Mouse (Mus musculus) hindbrain, embryonic 16.5 days (tissue): ENCODE measurements around the gene Desi1. TPM values are rescaled to one million over a fixed set of nuclear protein-coding genes. Genes with fewer than 3 reads are reported as not detected.
A peak's percentile ranks its signal among the peaks of the same experiment; 100 is the strongest.

Experiments
- ATAC-seq: fragments of 200-750 bp; cut with Nextera tagmentation; 2 replicates; pipeline ENCODE4 v1.8.0; 2017; ENCODE audit warnings: moderate TSS enrichment, moderate library complexity
- H3K27ac ChIP-seq: fragments of 300-500 bp; sonication (generic); 2 replicates; pipeline ENCODE4 v1.5.1; 2014; ENCODE audit warnings: low read depth, mild to moderate bottlenecking, control low read depth, low read length, moderate library complexity
- H3K27me3 ChIP-seq: fragments of 300-500 bp; sonication (generic); replicated peaks from 2 replicates; pipeline ENCODE4 v1.6.1; 2014; ENCODE audit warnings: low read length; ENCODE audit not compliant: control insufficient read depth, insufficient read depth
- H3K36me3 ChIP-seq: fragments of 300-500 bp; sonication (generic); 2 replicates; pipeline ENCODE4 v1.6.1; 2014; ENCODE audit warnings: mild to moderate bottlenecking, low read length, moderate library complexity, mixed read lengths; ENCODE audit not compliant: control insufficient read depth, insufficient read depth
- H3K4me1 ChIP-seq: fragments of 300-500 bp; sonication (generic); 2 replicates; pipeline ENCODE4 v1.6.1; 2014; ENCODE audit warnings: low read depth, low read length; ENCODE audit not compliant: control insufficient read depth, insufficient read depth
- H3K4me2 ChIP-seq: fragments of 300-500 bp; sonication (generic); 2 replicates; pipeline ENCODE4 v1.6.1; 2014; ENCODE audit warnings: mild to moderate bottlenecking, low read length, control low read depth, moderate library complexity
- H3K4me3 ChIP-seq: fragments of 300-500 bp; sonication (generic); 2 replicates; pipeline ENCODE4 v1.5.1; 2014; ENCODE audit warnings: mild to moderate bottlenecking, low read length, control low read depth, moderate library complexity
- H3K9ac ChIP-seq: fragments of 300-500 bp; sonication (generic); 2 replicates; pipeline ENCODE4 v1.6.1; 2014; ENCODE audit warnings: low read depth, mild to moderate bottlenecking, control low read depth, low read length, moderate library complexity
- H3K9me3 ChIP-seq: fragments of 300-500 bp; sonication (generic); 2 replicates; pipeline ENCODE4 v1.6.1; 2014; ENCODE audit warnings: mild to moderate bottlenecking, low read length, moderate library complexity; ENCODE audit not compliant: control insufficient read depth
- WGBS: fragments of 180-500 bp; shearing (Covaris S2); extraction: QIAGEN DNeasy Blood & Tissue Kit; methylation state at CpG from one replicate; pipeline ENCODE4 v1.1.7; 2014; 5-methylcytosine and 5-hydroxymethylcytosine counted together
- polyA plus RNA-seq: library from polyadenylated mRNA; unstranded; fragments of >200 nt; fragmentation: Nextera tagmentation; extraction: Ambion mirVana; gene quantifications from 2 replicates; pipeline ENCODE4 v1.2.1, GENCODE M21; 2015

Gene Desi1
- polyA plus RNA-seq, 1 experiment from 2014 or later: 53.7 TPM

DNA sequence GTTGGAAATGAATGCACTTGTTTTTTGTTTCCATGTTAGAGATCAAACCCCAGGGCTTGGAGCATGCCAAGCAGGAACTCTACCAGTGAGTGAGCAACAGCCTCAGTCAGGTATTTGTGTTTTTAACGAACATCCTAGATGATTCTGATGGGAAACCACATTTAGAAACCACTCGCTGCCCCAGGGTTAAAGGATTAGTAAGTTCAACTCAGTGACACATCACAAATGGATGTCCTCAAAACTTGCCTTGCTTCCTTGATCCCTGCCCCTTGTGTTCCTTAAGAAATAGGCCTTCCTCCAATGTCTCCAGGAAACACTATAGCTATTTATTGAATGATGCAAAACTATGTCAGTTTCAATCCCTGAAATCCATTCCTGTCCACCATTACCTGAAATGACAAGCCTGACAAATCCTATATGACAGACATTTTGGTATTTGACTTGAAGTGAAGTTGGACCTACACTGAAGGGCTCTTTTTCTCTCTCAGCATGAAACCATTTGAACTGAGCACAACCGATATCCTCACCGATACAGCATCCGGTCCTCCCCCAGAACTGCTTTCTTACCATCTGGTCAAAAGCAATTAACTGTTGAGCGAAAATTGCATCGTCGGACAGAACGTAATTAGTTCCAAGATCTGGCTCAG is 18.8 kb downstream of the Desi1 start:
- H3K27ac ChIP-seq: no peak overlapping the region
- peaks cover 14% of the 10 kb centered on the region for H3K4me1 ChIP-seq
- WGBS: 20% methylated on average over 9 of the region's 9 CpGs
- H3K4me3 ChIP-seq: peak overlapping the region; percentile 96
- peak overlapping the region; percentile 70 for H3K4me2 ChIP-seq
- ATAC-seq: no peak
- no peaks in the 10 kb centered on the region for H3K27me3 ChIP-seq
- H3K36me3 ChIP-seq: 0 out of 2 replicates have a peak, but pooled peaks cover 3% of the 10 kb centered on the region
- H3K9ac ChIP-seq: peak overlapping the region; percentile 96
- no peaks in the 10 kb centered on the region for H3K9me3 ChIP-seq

GRCm38 (mm10) chr15:82011947-82012346 is 21.7 kb downstream of the Desi1 start:
- H3K9ac ChIP-seq: no peak overlapping the region
- ATAC-seq: no peak
- no peak overlapping the region for H3K27ac ChIP-seq
- no peak overlapping the region for H3K4me3 ChIP-seq
- peaks cover 12% of the 10 kb centered on the region for H3K4me1 ChIP-seq
- H3K4me2 ChIP-seq: no peak overlapping the region
- WGBS: 92% methylated on average over 6 of the region's 6 CpGs
- H3K27me3 ChIP-seq: no peaks in the 10 kb centered on the region
- H3K36me3 ChIP-seq: no peaks in the 10 kb centered on the region
- no peaks in the 10 kb centered on the region for H3K9me3 ChIP-seq

GRCm38 (mm10) chr15:82004257-82004656 is 29.4 kb downstream of the Desi1 start:
- Histone ChIP-seq H3K27me3 (no peaks in the 10 kb centered on the region), H3K9ac (no peak overlapping the region), H3K9me3 (no peaks in the 10 kb centered on the region), H3K36me3 (0 out of 2 replicates have a peak, but pooled peaks cover 3% of the 10 kb centered on the region), H3K4me2 (no peak overlapping the region), H3K27ac (no peak overlapping the region), H3K4me1 (no peaks in the 10 kb centered on the region), H3K4me3 (no peak overlapping the region)
- ATAC-seq: no peak
- WGBS: 89% methylated on average over 8 of the region's 8 CpGs

- no peak overlapping the region for H3K27ac ChIP-seq
- peaks cover 20% of the 10 kb centered on the region for H3K36me3 ChIP-seq
- no peak for ATAC-seq
- H3K4me2 ChIP-seq: no peak overlapping the region
- 92% methylated on average over 6 of the region's 6 CpGs for WGBS
- no peak overlapping the region for H3K4me3 ChIP-seq
- 0 out of 2 replicates have a peak, but pooled peaks cover 4% of the 10 kb centered on the region for H3K4me1 ChIP-seq
- H3K9ac ChIP-seq: no peak overlapping the region
- no peaks in the 10 kb centered on the region for H3K27me3 ChIP-seq
- H3K9me3 ChIP-seq: no peaks in the 10 kb centered on the region
Measured at GRCm38 (mm10) chr15:81993992-81994391, 39.7 kb downstream of the Desi1 start.

GRCm38 (mm10) chr15:81990549-81990948 is 43.1 kb downstream of the Desi1 start:
- ATAC-seq: no peak
- no peaks in the 10 kb centered on the region for H3K9me3 ChIP-seq
- H3K4me3 ChIP-seq: no peak overlapping the region
- no peak overlapping the region for H3K4me2 ChIP-seq
- H3K27me3 ChIP-seq: no peaks in the 10 kb centered on the region
- peaks cover 4% of the 10 kb centered on the region; the same call in 1 of the 2 replicates for H3K4me1 ChIP-seq
- no peak overlapping the region for H3K9ac ChIP-seq
- WGBS: 60% methylated on average over 7 of the region's 7 CpGs
- H3K27ac ChIP-seq: no peak overlapping the region
- H3K36me3 ChIP-seq: peaks cover 13% of the 10 kb centered on the region

- Histone ChIP-seq H3K36me3 (peaks cover 5% of the 10 kb centered on the region), H3K4me2 (no peak overlapping the region), H3K4me3 (no peak overlapping the region), H3K4me1 (peaks cover 4% of the 10 kb centered on the region; the same call in 1 of the 2 replicates), H3K9ac (no peak overlapping the region), H3K9me3 (no peaks in the 10 kb centered on the region), H3K27ac (peak overlapping the region; percentile 53; the same call in 1 of the 2 replicates), H3K27me3 (no peaks in the 10 kb centered on the region)
- peak; percentile 77 for ATAC-seq
- WGBS: 42% methylated on average over 11 of the region's 11 CpGs
Measured at GRCm38 (mm10) chr15:81989371-81990062, 44.1 kb downstream of the Desi1 start.

DNA sequence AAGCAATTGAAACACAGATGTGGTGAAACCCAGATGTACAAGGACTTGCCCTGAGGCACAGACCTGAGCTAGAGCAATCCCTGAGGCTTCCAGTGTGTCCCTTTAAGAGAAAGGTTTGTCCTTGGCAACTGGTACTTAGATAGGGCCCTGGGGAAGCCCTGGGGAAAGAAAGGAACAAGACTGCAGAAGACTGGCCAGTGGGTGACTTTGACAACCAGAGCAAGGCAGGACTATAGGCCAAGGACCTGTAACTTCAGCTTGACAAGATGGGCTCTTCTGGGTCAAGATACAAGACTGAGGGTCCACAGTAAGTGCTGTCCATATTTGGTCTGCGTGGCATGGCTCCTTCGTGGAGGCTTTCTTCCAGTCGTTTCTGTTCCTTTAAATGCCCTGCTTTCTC is 46.0 kb downstream of the Desi1 start, which contains the start of gene Xrcc6:
Gene Xrcc6 (plus strand): TSS at position 190 of the 400 bp plus-strand sequence.
- Histone ChIP-seq H3K27me3 (no peaks in the 10 kb centered on the region), H3K36me3 (no peaks in the 10 kb centered on the region), H3K27ac (no peak within 1 kb of the TSS), H3K4me2 (no peak within 1 kb of the TSS), H3K9ac (no peak within 1 kb of the TSS), H3K9me3 (no peaks in the 10 kb centered on the region), H3K4me1 (peaks cover 4% of the 10 kb centered on the region; the same call in 1 of the 2 replicates), H3K4me3 (no peak within 1 kb of the TSS)
- WGBS: 93% methylated on average over 3 of the region's 3 CpGs
- ATAC-seq: no peak

- no peak overlapping the region for H3K4me2 ChIP-seq
- no peaks in the 10 kb centered on the region for H3K27me3 ChIP-seq
- H3K9me3 ChIP-seq: no peaks in the 10 kb centered on the region
- 46% methylated on average over 2 of the region's 2 CpGs for WGBS
- H3K36me3 ChIP-seq: no peaks in the 10 kb centered on the region
- ATAC-seq: peak; percentile 68; the same call in 1 of the 2 replicates
- no peak overlapping the region for H3K27ac ChIP-seq
- H3K4me3 ChIP-seq: no peak overlapping the region
- H3K9ac ChIP-seq: no peak overlapping the region
- H3K4me1 ChIP-seq: peaks cover 4% of the 10 kb centered on the region; the same call in 1 of the 2 replicates
Measured at GRCm38 (mm10) chr15:81985267-81986161, 48.1 kb downstream of the Desi1 start.
